Mouse (Mus musculus) embryonic facial prominence, embryonic 14.5 days (tissue): Measurements from ENCODE around the gene 1700028J19Rik. TPM values are rescaled to one million over a fixed set of nuclear protein-coding genes. Genes with fewer than 3 reads are reported as not detected.
"Not testable (repeated sequence)": the region's sequence is repeated elsewhere in the genome, so short reads cannot be mapped to it uniquely, and the experiment has no call there.

Source experiments
- ATAC-seq: fragments of 200-750 bp; cut with Nextera tagmentation; 2 replicates; pipeline ENCODE4 v1.8.0; 2017; ENCODE audit warnings: low read depth, moderate number of reproducible peaks, moderate TSS enrichment
- DNase-seq: peaks from one replicate; pipeline ENCODE4 v3.0.0-alpha.2; 2015; ENCODE audit warnings: low spot score
- H3K27ac ChIP-seq: fragments of 300-500 bp; sonication (generic); replicated peaks from 2 replicates; pipeline ENCODE4 v1.5.1; 2014; ENCODE audit warnings: low read depth, mild to moderate bottlenecking, low read length, moderate library complexity
- H3K27me3 ChIP-seq: fragments of 300-500 bp; sonication (generic); replicated peaks from 2 replicates; pipeline ENCODE4 v1.6.1; 2014; ENCODE audit warnings: low read length; ENCODE audit not compliant: control insufficient read depth, insufficient read depth
- H3K36me3 ChIP-seq: fragments of 300-500 bp; sonication (generic); 2 replicates; pipeline ENCODE4 v1.6.1; 2014; ENCODE audit warnings: low read length, mixed read lengths; ENCODE audit not compliant: control insufficient read depth, insufficient read depth
- H3K4me1 ChIP-seq: fragments of 300-500 bp; sonication (generic); 2 replicates; pipeline ENCODE4 v1.6.1; 2014; ENCODE audit warnings: antibody characterized with exemption, low read length; ENCODE audit not compliant: control insufficient read depth, insufficient read depth
- H3K4me2 ChIP-seq: fragments of 300-500 bp; sonication (generic); 2 replicates; pipeline ENCODE4 v1.6.1; 2014; ENCODE audit warnings: low read depth, mild to moderate bottlenecking, low read length, moderate library complexity, mixed read lengths
- H3K4me3 ChIP-seq: fragments of 300-500 bp; sonication (generic); 2 replicates; pipeline ENCODE4 v1.5.1; 2014; ENCODE audit warnings: low read depth, mild to moderate bottlenecking, low read length
- H3K9ac ChIP-seq: fragments of 300-500 bp; sonication (generic); 2 replicates; pipeline ENCODE4 v1.6.1; 2014; ENCODE audit warnings: low read depth, mild to moderate bottlenecking, low read length, moderate library complexity, mixed read lengths
- H3K9me3 ChIP-seq: fragments of 300-500 bp; sonication (generic); 2 replicates; pipeline ENCODE4 v1.6.1; 2016; ENCODE audit warnings: low read length; ENCODE audit not compliant: control insufficient read depth
- WGBS: fragments of 180-500 bp; shearing (Covaris S2); extraction: QIAGEN DNeasy Blood & Tissue Kit; methylation state at CpG from one replicate; pipeline ENCODE4 v1.1.7; 2014; 5-methylcytosine and 5-hydroxymethylcytosine counted together
- polyA plus RNA-seq: library from polyadenylated mRNA; unstranded; fragments of >200 nt; fragmentation: Nextera tagmentation; extraction: Ambion mirVana; gene quantifications from 2 replicates; pipeline ENCODE4 v1.2.1, GENCODE M21; 2014

Gene 1700028J19Rik
- polyA plus RNA-seq, 1 experiment from 2014 or later, result 1.1 TPM

DNA sequence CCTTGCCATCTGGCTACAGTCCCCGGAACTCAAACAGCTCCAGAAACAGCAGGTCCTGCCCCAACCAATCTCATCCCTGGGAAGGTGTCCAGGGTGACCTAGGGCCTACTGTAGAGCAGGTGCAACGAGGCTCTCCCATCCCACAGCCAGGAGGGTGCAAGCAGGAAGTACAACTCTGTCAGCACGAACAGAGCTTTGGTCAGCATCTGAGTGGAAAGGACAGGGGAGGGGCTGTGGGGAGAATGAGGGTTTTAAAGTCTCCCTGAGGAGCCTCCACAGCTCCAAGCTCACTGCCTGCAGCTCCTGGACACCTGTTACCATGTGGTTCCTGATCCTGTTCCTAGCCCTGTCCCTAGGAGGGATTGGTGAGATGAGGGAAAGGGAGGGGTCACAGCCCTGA lies 39.4 kb downstream of the 1700028J19Rik start, which contains the start of gene Klk1b4:
Gene Klk1b4, plus strand, starts transcription at position 301 of the 400 bp plus-strand sequence.
- H3K36me3 ChIP-seq, H3K4me3 ChIP-seq, DNase-seq, H3K9ac ChIP-seq, H3K9me3 ChIP-seq, H3K27me3 ChIP-seq, H3K4me1 ChIP-seq, H3K4me2 ChIP-seq, H3K27ac ChIP-seq, ATAC-seq: not testable (repeated sequence)
- WGBS, result 44% methylated on average over 3 of the region's 3 CpGs

DNA sequence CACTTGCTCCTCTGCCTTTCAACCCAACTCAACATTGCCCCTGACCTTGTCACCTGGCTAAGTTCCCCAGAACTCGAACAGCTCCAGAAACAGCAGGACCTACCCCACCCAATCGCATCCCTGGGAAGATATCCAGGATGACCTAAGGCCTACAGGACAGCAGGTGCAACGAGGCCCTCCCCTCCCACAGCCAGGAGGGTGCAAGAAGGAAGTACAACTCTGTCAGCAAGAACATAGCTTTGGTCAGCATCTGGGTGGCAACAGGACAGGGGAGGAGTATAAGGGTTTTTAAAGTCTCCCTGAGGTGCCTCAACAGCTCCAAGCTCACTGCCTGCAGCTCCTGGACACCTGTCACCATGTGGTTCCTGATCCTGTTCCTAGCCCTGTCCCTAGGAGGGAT lies 48.6 kb downstream of the 1700028J19Rik start, which contains the start of gene Klk1b3:
Gene Klk1b3, plus strand, starts transcription at position 301 of the 400 bp plus-strand sequence.
- no peak for ATAC-seq
- Histone ChIP-seq H3K27me3 (no peaks in the 10 kb centered on the region), H3K4me1 (no peaks in the 10 kb centered on the region), H3K9ac (no peak within 1 kb of the TSS), H3K4me2 (no peak within 1 kb of the TSS), H3K4me3 (no peak within 1 kb of the TSS), H3K27ac (no peak within 1 kb of the TSS), H3K36me3 (no peaks in the 10 kb centered on the region), H3K9me3 (no peaks in the 10 kb centered on the region)
- WGBS, result 68% methylated on average over 3 of the region's 3 CpGs
- no peak for DNase-seq

DNA sequence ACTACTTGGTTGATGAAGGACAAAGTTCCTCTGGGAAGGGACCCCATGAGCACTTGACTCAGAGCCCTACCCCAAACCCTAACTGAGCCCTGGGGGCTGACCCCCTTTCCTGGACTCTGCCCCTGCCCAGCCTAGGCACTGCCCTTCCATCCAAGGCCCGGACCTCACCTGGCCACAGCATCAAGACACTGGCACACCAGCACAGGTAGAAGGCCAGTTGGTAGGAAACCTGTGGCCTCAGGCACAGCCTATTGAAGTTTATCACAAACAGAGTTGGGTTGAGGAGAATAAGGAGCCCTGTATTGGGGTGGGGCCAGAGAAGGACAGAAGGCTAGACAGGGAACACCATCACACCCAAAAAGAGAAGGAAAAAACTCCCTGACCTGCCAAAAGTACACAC lies 53.0 kb downstream of the 1700028J19Rik start:
- H3K9me3 ChIP-seq, H3K9ac ChIP-seq, H3K27ac ChIP-seq, H3K36me3 ChIP-seq, H3K4me2 ChIP-seq, DNase-seq, H3K27me3 ChIP-seq, ATAC-seq, H3K4me1 ChIP-seq, H3K4me3 ChIP-seq: not testable (repeated sequence)
- WGBS, result 75% methylated on average over 1 of the region's 1 CpGs

DNA sequence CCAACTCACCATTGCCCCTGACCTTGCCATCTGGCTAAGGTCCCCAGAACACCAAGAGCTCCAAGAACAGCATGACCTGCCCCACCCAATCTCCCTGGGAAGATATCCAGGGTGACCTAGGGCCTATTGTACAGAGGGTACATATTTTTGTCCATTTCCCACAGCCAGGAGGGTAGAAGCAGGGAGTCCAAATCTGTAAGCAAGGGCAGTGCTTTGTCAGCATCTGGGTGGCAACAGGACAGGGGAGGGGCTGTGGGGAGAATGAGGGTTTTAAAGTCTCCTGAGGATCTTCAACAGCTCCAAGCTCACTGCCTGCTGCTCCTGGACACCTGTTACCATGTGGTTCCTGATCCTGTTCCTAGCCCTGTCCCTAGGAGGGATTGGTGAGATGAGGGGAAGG lies 58.6 kb downstream of the 1700028J19Rik start, which contains the start of gene Klk1b24:
Gene Klk1b24, plus strand, starts transcription at position 301 of the 400 bp plus-strand sequence.
- H3K4me1 ChIP-seq, ATAC-seq, H3K27ac ChIP-seq, H3K4me3 ChIP-seq, DNase-seq, H3K4me2 ChIP-seq, H3K27me3 ChIP-seq, H3K36me3 ChIP-seq, H3K9me3 ChIP-seq, H3K9ac ChIP-seq: not testable (repeated sequence)

DNA sequence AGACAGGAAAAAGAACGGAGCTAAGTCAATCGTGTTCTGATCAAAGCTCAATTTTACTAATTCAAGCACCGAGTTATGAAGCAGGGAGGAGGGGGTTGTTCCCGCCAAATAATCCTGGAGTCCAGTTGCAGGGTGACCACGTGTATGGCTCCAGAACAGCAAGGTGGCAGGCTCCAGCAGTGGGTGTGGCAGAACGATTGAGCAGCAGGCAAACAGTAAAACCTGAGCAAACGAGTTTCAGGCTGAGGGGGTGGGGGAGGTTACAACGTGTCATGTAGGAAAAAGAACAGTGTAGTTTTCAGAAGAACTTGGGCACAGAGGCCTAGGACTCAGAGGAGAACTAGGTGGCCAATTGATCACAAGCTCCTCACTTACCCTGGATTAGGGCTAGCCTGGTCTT lies 60.0 kb downstream of the 1700028J19Rik start:
- 59% methylated on average over 8 of the region's 8 CpGs for WGBS
- H3K27me3 ChIP-seq, H3K9me3 ChIP-seq, H3K27ac ChIP-seq, H3K4me2 ChIP-seq, H3K9ac ChIP-seq, DNase-seq, H3K4me3 ChIP-seq, ATAC-seq, H3K4me1 ChIP-seq, H3K36me3 ChIP-seq: not testable (repeated sequence)

Other genes starting within 250 kb of the 1700028J19Rik start
- gene Klk1b26, start 234.5 kb downstream of the 1700028J19Rik start, polyA plus RNA-seq, result 1.2 and 2.2 TPM in 2 replicates
- gene Klk1b27, start 194.4 kb downstream of the 1700028J19Rik start, polyA plus RNA-seq, result not detected in 2 replicates
- not detected in 2 replicates for gene Klk1b21, start 144.4 kb downstream of the 1700028J19Rik start, polyA plus RNA-seq
- gene Klk1b22, start 134.0 kb downstream of the 1700028J19Rik start, polyA plus RNA-seq, result not detected in 2 replicates
- not detected in 2 replicates for gene Klk1b16, start 109.9 kb downstream of the 1700028J19Rik start, polyA plus RNA-seq
- not detected in 2 replicates for gene Klk1b24, start 58.5 kb downstream of the 1700028J19Rik start, polyA plus RNA-seq
- gene Klk1b3, start 48.5 kb downstream of the 1700028J19Rik start, polyA plus RNA-seq, result not detected in 2 replicates
- gene Klk1b4, start 39.3 kb downstream of the 1700028J19Rik start, polyA plus RNA-seq, result not detected in 2 replicates
- gene Klk1b5, start 30.8 kb downstream of the 1700028J19Rik start, polyA plus RNA-seq, result not detected in 2 replicates
- gene Klk1, start 21.3 kb downstream of the 1700028J19Rik start, polyA plus RNA-seq, result not detected in 2 replicates
- gene Gm36864, start 10.5 kb downstream of the 1700028J19Rik start, polyA plus RNA-seq, result not detected in 2 replicates
- gene 2410002F23Rik, start within 50 bp of the 1700028J19Rik start, polyA plus RNA-seq, result 117 and 144 TPM in 2 replicates
- gene Acp4, start 10.7 kb upstream of the 1700028J19Rik start, polyA plus RNA-seq, result 0.92 and 0.96 TPM in 2 replicates
- gene Gm15517, start 14.8 kb upstream of the 1700028J19Rik start, polyA plus RNA-seq, result not detected in 2 replicates
- 27.3 and 34.6 TPM in 2 replicates for gene Clec11a, start 60.2 kb upstream of the 1700028J19Rik start, polyA plus RNA-seq
- 3.6 and 3.7 TPM in 2 replicates for gene Shank1, start 63.6 kb upstream of the 1700028J19Rik start, polyA plus RNA-seq
- 2.4 and 2.6 TPM in 2 replicates for gene Syt3, start 137.4 kb upstream of the 1700028J19Rik start, polyA plus RNA-seq
- 0.33 and 0.80 TPM in 2 replicates for gene 1700008O03Rik, start 139.1 kb upstream of the 1700028J19Rik start, polyA plus RNA-seq
- gene Lrrc4b, start 182.3 kb upstream of the 1700028J19Rik start, polyA plus RNA-seq, result 1.8 and 2.1 TPM in 2 replicates
- 0.43 and 0.47 TPM in 2 replicates for gene Aspdh, start 218.7 kb upstream of the 1700028J19Rik start, polyA plus RNA-seq
- gene Josd2, start 221.3 kb upstream of the 1700028J19Rik start, polyA plus RNA-seq, result 91.2 and 92.8 TPM in 2 replicates
- gene Emc10, start 249.8 kb upstream of the 1700028J19Rik start, polyA plus RNA-seq, result 140 and 145 TPM in 2 replicates
- 5.4 and 10.7 TPM in 2 replicates for gene Fam71e1, start 249.9 kb upstream of the 1700028J19Rik start, polyA plus RNA-seq